Mouse (Mus musculus): ENCODE data around the gene Sdhaf3. TPM values are rescaled to one million over a fixed set of nuclear protein-coding genes. Genes with fewer than 3 reads are reported as not detected.
A peak's percentile ranks its signal among the peaks of the same experiment; 100 is the strongest.
"Not testable (repeated sequence)": the region's sequence is repeated elsewhere in the genome, so short reads cannot be mapped to it uniquely, and the experiment has no call there.

Gene Sdhaf3
- 1 to 10 TPM; 5.4 to 6.5 TPM for total RNA-seq (2021)

- intact Hi-C loops (cut with DNase I): no loop called here
- peak; percentile 93 to 97 for DNase-seq (ENCODE audit: low spot score in 2 of 2)
Observed at GRCm38 (mm10) chr6:6955764-6956561, at the start of gene Sdhaf3. Gene Sdhaf3, plus strand, starts transcription at chr6:6956004.

- DNase-seq (ENCODE audit: low spot score in 2 of 2): peak in 1 of 2 experiments; percentile 6
- intact Hi-C loops (cut with DNase I): no loop called here
Observed at GRCm38 (mm10) chr6:6909586-6909985, 46.2 kb upstream of the Sdhaf3 start.

- intact Hi-C loops (cut with DNase I): loop anchor here (10.0 kb wide), 1 partner anchor 1060 kb away; no protein-coding TSS in a partner anchor
- DNase-seq (ENCODE audit: low spot score in 2 of 2): no peak
Observed at GRCm38 (mm10) chr6:6914304-6914703, 41.5 kb upstream of the Sdhaf3 start.

- peak in 1 of 2 experiments; percentile 9 for DNase-seq (ENCODE audit: low spot score in 2 of 2)
- intact Hi-C loops (cut with DNase I): loop anchor here (10.0 kb wide), 1 partner anchor 1060 kb away; no protein-coding TSS in a partner anchor
Observed at GRCm38 (mm10) chr6:6914849-6915525, 40.8 kb upstream of the Sdhaf3 start.

GRCm38 (mm10) chr6:6915526-6915915 lies 40.3 kb upstream of the Sdhaf3 start:
- no peak for DNase-seq (ENCODE audit: low spot score in 2 of 2)
- intact Hi-C loops (cut with DNase I): loop anchor here (10.0 kb wide), 1 partner anchor 1061 kb away; no protein-coding TSS in a partner anchor

- intact Hi-C loops (cut with DNase I): loop anchor here (10.0 kb wide), 1 partner anchor 1063 kb away; no protein-coding TSS in a partner anchor
- no peak for DNase-seq (ENCODE audit: low spot score in 2 of 2)
Observed at GRCm38 (mm10) chr6:6917334-6917733, 38.5 kb upstream of the Sdhaf3 start.

GRCm38 (mm10) chr6:6925264-6925663 lies 30.5 kb upstream of the Sdhaf3 start:
- DNase-seq (ENCODE audit: low spot score in 2 of 2): no peak

GRCm38 (mm10) chr6:6930831-6931230 lies 25.0 kb upstream of the Sdhaf3 start:
- intact Hi-C loops (cut with DNase I): no loop called here
- DNase-seq (ENCODE audit: low spot score in 2 of 2): no peak

More at GRCm38 (mm10) chr6:6925264-6925663, 30.5 kb upstream of the Sdhaf3 start:
- intact Hi-C loops (cut with DNase I): no loop called here

- DNase-seq (ENCODE audit: low spot score in 2 of 2): no peak
- intact Hi-C loops (cut with DNase I): no loop called here
Observed at GRCm38 (mm10) chr6:6931507-6931906, 24.3 kb upstream of the Sdhaf3 start.

GRCm38 (mm10) chr6:6940845-6941244 lies 15.0 kb upstream of the Sdhaf3 start:
- intact Hi-C loops (cut with DNase I): no loop called here
- DNase-seq (ENCODE audit: low spot score in 2 of 2): no peak

GRCm38 (mm10) chr6:6942813-6943212 lies 13.0 kb upstream of the Sdhaf3 start:
- DNase-seq (ENCODE audit: low spot score in 2 of 2): peak in 1 of 2 experiments; percentile 10
- intact Hi-C loops (cut with DNase I): no loop called here

- no peak for DNase-seq (ENCODE audit: low spot score in 2 of 2)
- intact Hi-C loops (cut with DNase I): no loop called here
Observed at GRCm38 (mm10) chr6:6947650-6948049, 8.2 kb upstream of the Sdhaf3 start.

- no peak for DNase-seq (ENCODE audit: low spot score in 2 of 2)
- intact Hi-C loops (cut with DNase I): no loop called here
Observed at GRCm38 (mm10) chr6:6955395-6955763, 425 bp upstream of the Sdhaf3 start.

GRCm38 (mm10) chr6:6959234-6959633 lies 3.4 kb downstream of the Sdhaf3 start:
- DNase-seq (ENCODE audit: low spot score in 2 of 2); intact Hi-C loops (cut with DNase I): not testable (repeated sequence)

- intact Hi-C loops (cut with DNase I): no loop called here
- no peak for DNase-seq (ENCODE audit: low spot score in 2 of 2)
Observed at GRCm38 (mm10) chr6:6997226-6997946, 41.6 kb downstream of the Sdhaf3 start.

GRCm38 (mm10) chr6:6997956-6998355 lies 42.2 kb downstream of the Sdhaf3 start:
- DNase-seq (ENCODE audit: low spot score in 2 of 2): no peak
- intact Hi-C loops (cut with DNase I): no loop called here

- no peak for DNase-seq (ENCODE audit: low spot score in 2 of 2)
- intact Hi-C loops (cut with DNase I): no loop called here
Observed at GRCm38 (mm10) chr6:6999015-6999414, 43.2 kb downstream of the Sdhaf3 start.

- intact Hi-C loops (cut with DNase I): loop anchor here (2.0 kb wide), 2 partner anchors 118 to 654 kb away; no protein-coding TSS in a partner anchor
- DNase-seq (ENCODE audit: low spot score in 2 of 2): no peak
Observed at GRCm38 (mm10) chr6:7003085-7003484, 47.3 kb downstream of the Sdhaf3 start.

- intact Hi-C loops (cut with DNase I): loop anchor here (1.0 kb wide), 1 partner anchor 16 kb away; no protein-coding TSS in a partner anchor
- DNase-seq (ENCODE audit: low spot score in 2 of 2): no peak
Observed at GRCm38 (mm10) chr6:7004005-7004404, 48.2 kb downstream of the Sdhaf3 start.

GRCm38 (mm10) chr6:7038087-7038486 lies 82.3 kb downstream of the Sdhaf3 start:
- DNase-seq (ENCODE audit: low spot score in 2 of 2): no peak
- intact Hi-C loops (cut with DNase I): no loop called here

Measured in left cerebral cortex, postnatal 36 days (tissue).